Mouse (Mus musculus) B cell, adult (primary cell): Measurements from ENCODE around the gene Gm15130. TPM values are rescaled to one million over a fixed set of nuclear protein-coding genes. Genes with fewer than 3 reads are reported as not detected.

Experiments
- total RNA-seq: library from RNA; stranded (reverse); gene quantifications from 4 replicates; pipeline ENCODE4 v1.2.4, GENCODE M21; 2023; ENCODE audit not compliant: inconsistent age

Gm15130 gene
- not detected in 4 replicates for total RNA-seq

GRCm38 (mm10) chr2:111152836-111153235 is at the start of gene Gm15130:
Gm15130 (minus strand) TSS chr2:111152936.

DNA sequence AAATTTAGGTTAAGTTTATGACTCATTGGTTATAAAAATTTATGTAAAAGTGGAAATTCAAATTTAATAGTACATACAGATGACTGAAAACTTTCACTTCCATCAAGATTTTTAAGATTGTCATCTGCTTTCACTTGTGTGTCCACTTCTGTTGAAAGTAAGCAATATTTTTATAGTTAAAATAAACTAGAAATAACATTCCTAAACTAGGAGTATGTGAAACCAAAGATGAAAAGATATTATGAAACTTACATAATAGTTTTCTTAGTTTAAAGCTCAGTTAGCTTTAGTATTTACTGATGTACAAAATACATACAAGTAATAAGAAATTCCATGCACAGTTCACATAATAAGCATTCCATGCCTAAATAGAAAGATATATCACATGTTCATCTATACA is 46.9 kb downstream of the Gm15130 start, which contains the start of gene Gm13941:
Gene Gm13941 (minus strand): TSS at position 101 of the 400 bp plus-strand sequence.

Other genes starting within 250 kb of the Gm15130 start
- not detected in 4 replicates for gene Ano3, start 202.0 kb downstream of the Gm15130 start, total RNA-seq
- not detected in 4 replicates for gene Gm13941, start 47.0 kb downstream of the Gm15130 start, total RNA-seq
- not detected in 4 replicates for gene 4930430A15Rik, start 76.7 kb upstream of the Gm15130 start, total RNA-seq
- gene Olfr1275, start 82.3 kb upstream of the Gm15130 start, total RNA-seq = not detected in 4 replicates
- gene Olfr1276, start 101.6 kb upstream of the Gm15130 start, total RNA-seq = not detected in 4 replicates
- gene Olfr1277, start 121.2 kb upstream of the Gm15130 start, total RNA-seq = not detected in 4 replicates
- not detected in 4 replicates for gene Olfr1278, start 137.2 kb upstream of the Gm15130 start, total RNA-seq
- gene Olfr1279, start 147.7 kb upstream of the Gm15130 start, total RNA-seq = not detected in 4 replicates
- gene Olfr1280, start 161.1 kb upstream of the Gm15130 start, total RNA-seq = not detected in 4 replicates
- not detected in 4 replicates for gene Olfr1281, start 173.6 kb upstream of the Gm15130 start, total RNA-seq
- not detected in 4 replicates for gene Olfr1282, start 183.1 kb upstream of the Gm15130 start, total RNA-seq
- not detected in 4 replicates for gene Olfr1283, start 213.9 kb upstream of the Gm15130 start, total RNA-seq
- gene Olfr1284, start 222.6 kb upstream of the Gm15130 start, total RNA-seq = not detected in 4 replicates